Mouse (Mus musculus) testis, adult 2 months (tissue): Measurements from ENCODE around the gene Muc4. TPM values are rescaled to one million over a fixed set of nuclear protein-coding genes. Genes with fewer than 3 reads are reported as not detected.

ENCODE experiments used
- H3K27ac ChIP-seq: fragments of 200-500 bp; 2 replicates; pipeline ENCODE4 v1.5.1; 2012; ENCODE audit warnings: low read depth, low read length; ENCODE audit not compliant: control insufficient read depth, insufficient read depth
- H3K27me3 ChIP-seq: fragments of 200-500 bp; 2 replicates; pipeline ENCODE4 v1.6.1; 2012; ENCODE audit warnings: mild to moderate bottlenecking, low read length, moderate library complexity; ENCODE audit not compliant: control insufficient read depth, insufficient read depth
- H3K36me3 ChIP-seq: fragments of 200-500 bp; 2 replicates; pipeline ENCODE4 v1.6.1; 2012; ENCODE audit warnings: mild to moderate bottlenecking, low read length; ENCODE audit not compliant: control insufficient read depth, insufficient read depth
- H3K4me1 ChIP-seq: fragments of 200-500 bp; 2 replicates; pipeline ENCODE4 v1.6.1; 2012; ENCODE audit warnings: low read length; ENCODE audit not compliant: control insufficient read depth, insufficient read depth
- H3K4me3 ChIP-seq: fragments of 200-500 bp; 2 replicates; pipeline ENCODE4 v1.5.1; 2012; ENCODE audit warnings: low read depth, mild to moderate bottlenecking, low read length, moderate library complexity, mixed read lengths; ENCODE audit not compliant: control insufficient read depth
- CTCF ChIP-seq: fragments of 200-500 bp; IDR thresholded peaks from 2 replicates; pipeline ENCODE4 v1.5.1; 2012; ENCODE audit warnings: low read depth, mild to moderate bottlenecking, inconsistent platforms, low read length, moderate library complexity; ENCODE audit not compliant: control insufficient read depth, insufficient read depth, insufficient replicate concordance
- POLR2A ChIP-seq: fragments of 200-500 bp; IDR thresholded peaks from 2 replicates; pipeline ENCODE4 v1.6.1; 2012; ENCODE audit warnings: low read depth, mild to moderate bottlenecking, inconsistent platforms, low read length, moderate library complexity; ENCODE audit not compliant: control insufficient read depth
- polyA plus RNA-seq: library from polyadenylated mRNA; depleted of rRNA; stranded (reverse); fragments of >200 nt; gene quantifications from 2 replicates; pipeline ENCODE4 v1.2.3, GENCODE M21; 2012; rRNA removed

The Muc4 gene
- polyA plus RNA-seq, 1 experiment, result 98.8 TPM

DNA sequence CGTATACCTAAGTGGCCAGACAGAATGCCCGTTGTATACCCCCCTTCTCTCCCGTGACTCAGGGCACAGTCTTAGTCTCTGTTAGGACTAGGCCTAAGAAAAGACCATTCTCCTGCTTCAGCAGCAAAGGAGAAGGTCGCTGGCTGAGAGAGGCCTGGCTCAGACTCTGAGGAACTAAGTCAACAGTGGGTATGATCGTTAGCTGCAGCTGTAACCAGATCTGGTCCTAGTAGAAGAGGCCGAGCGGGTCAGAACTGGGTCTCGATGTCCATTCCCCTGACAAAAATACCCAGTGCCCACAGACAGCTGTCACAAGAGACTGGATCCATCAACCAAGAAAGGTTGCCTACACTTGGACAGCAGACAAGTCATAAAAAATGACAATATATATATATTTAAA lies 87.8 kb downstream of the Muc4 start:
- Histone ChIP-seq H3K4me3 (no peak overlapping the region), H3K4me1 (peaks cover 2% of the 10 kb centered on the region; the same call in 1 of the 2 replicates), H3K27ac (no peak overlapping the region), H3K36me3 (peaks cover 7% of the 10 kb centered on the region; the same call in 1 of the 2 replicates), H3K27me3 (no peaks in the 10 kb centered on the region)
- no peak for TF ChIP-seq POLR2A
- TF ChIP-seq CTCF, result no peak

DNA sequence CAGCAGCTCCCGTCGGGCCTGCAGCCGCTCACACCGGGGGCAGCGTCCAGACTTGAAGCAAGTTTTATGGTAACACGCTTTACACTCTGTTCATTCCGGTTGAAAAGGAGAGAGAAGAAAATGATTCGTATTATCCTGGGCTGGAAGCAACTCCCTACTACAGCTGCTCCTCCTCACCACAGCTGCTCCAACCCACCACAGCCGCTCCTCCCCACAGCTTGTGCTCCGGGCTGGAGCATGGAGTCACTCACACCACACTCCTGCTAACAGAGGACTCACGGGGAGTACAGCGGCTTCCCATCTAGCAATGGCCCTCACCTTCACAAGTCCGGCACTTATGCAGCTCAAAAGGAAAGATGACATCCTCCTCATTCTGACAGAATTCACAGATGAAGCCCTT lies 88.4 kb downstream of the Muc4 start:
- peaks cover 7% of the 10 kb centered on the region; the same call in 1 of the 2 replicates for H3K36me3 ChIP-seq
- H3K27ac ChIP-seq, result no peak overlapping the region
- H3K4me1 ChIP-seq, result peaks cover 5% of the 10 kb centered on the region; the same call in 1 of the 2 replicates
- H3K4me3 ChIP-seq, result no peak overlapping the region
- no peaks in the 10 kb centered on the region for H3K27me3 ChIP-seq
- TF ChIP-seq POLR2A, result no peak
- no peak for TF ChIP-seq CTCF

DNA sequence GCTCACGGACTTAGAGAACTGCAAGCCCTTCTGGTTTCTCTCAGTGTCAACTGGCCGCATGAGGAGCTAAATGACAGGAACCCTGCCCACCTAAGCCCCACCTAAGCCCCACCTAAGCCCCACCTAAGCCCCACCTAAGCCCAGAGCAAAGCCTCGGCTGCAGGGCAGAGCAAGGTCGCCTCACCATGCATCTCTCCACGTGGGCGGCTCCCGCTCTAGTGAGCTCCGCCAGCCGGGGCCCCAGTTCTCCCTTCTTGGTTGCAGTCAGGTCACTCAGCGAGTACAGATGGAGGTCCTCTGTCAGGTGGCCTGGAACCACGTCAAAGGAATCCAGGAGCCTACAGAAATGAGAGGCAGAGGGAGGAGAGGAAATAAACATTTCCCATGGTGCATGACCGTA lies 89.7 kb downstream of the Muc4 start:
- H3K4me3 ChIP-seq, result no peak overlapping the region
- peaks cover 5% of the 10 kb centered on the region; the same call in 1 of the 2 replicates for H3K4me1 ChIP-seq
- no peaks in the 10 kb centered on the region for H3K27me3 ChIP-seq
- no peak overlapping the region for H3K27ac ChIP-seq
- TF ChIP-seq CTCF (no peak), POLR2A (no peak)
- H3K36me3 ChIP-seq, result peaks cover 7% of the 10 kb centered on the region; the same call in 1 of the 2 replicates

DNA sequence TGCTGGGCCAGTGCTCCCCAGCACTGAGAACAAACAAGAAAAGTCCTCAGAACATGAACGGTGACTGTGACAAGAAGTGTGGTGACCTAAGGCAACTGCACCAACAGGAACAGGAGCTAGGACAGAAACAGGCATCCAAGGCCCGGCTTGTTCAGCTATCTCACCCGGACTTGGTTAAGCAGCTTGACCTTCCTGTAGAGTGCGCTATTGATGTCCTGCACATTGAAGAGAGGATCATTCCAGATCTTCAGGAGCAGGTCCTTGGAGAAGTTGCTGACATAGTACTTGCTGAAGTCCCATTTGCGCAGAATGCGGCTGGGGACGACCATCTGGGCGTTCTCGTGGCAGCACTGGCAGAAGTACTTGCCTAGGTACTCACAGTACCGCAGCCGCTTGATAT lies 90.8 kb downstream of the Muc4 start:
- Histone ChIP-seq H3K27me3 (no peaks in the 10 kb centered on the region), H3K4me3 (no peak overlapping the region), H3K27ac (no peak overlapping the region), H3K36me3 (peaks cover 7% of the 10 kb centered on the region; the same call in 1 of the 2 replicates), H3K4me1 (peaks cover 5% of the 10 kb centered on the region; the same call in 1 of the 2 replicates)
- TF ChIP-seq POLR2A, result no peak
- TF ChIP-seq CTCF, result no peak

DNA sequence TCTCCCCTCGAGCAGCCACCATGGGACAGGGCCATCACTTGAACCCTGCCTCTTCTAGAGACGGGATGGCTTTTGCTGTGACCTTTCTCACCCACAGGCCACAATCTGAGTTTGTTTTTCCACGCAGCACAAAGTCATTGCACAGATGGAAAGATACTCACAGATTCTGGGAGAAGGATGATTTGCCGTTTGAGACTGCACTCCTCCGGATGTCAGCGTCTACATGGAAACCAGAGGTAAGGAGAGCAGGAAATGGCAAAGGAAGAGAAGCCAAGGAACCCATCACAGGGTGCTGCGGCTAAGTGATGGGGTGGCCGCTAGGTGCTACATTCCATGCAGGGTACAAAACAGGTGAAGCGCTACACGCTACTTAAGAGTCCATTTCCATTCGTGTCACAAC lies 93.4 kb downstream of the Muc4 start:
- no peak overlapping the region for H3K4me3 ChIP-seq
- H3K27me3 ChIP-seq, result no peaks in the 10 kb centered on the region
- peaks cover 5% of the 10 kb centered on the region; the same call in 1 of the 2 replicates for H3K4me1 ChIP-seq
- peaks cover 3% of the 10 kb centered on the region; the same call in 1 of the 2 replicates for H3K36me3 ChIP-seq
- TF ChIP-seq CTCF (no peak), POLR2A (no peak)
- H3K27ac ChIP-seq, result no peak overlapping the region

- H3K36me3 ChIP-seq, result peaks cover 3% of the 10 kb centered on the region
- no peak overlapping the region for H3K4me3 ChIP-seq
- H3K27ac ChIP-seq, result no peak overlapping the region
- no peak for TF ChIP-seq POLR2A
- H3K27me3 ChIP-seq, result no peaks in the 10 kb centered on the region
- peaks cover 5% of the 10 kb centered on the region; the same call in 1 of the 2 replicates for H3K4me1 ChIP-seq
Measured at GRCm38 (mm10) chr16:32831501-32831900, 95.8 kb downstream of the Muc4 start.

Other genes with a start within 250 kb of the Muc4 start
- 0.49 and 0.87 TPM in 2 replicates for gene Slc51a, start 248.0 kb upstream of the Muc4 start, polyA plus RNA-seq
- gene Zdhhc19, start 239.6 kb upstream of the Muc4 start, polyA plus RNA-seq, result 218 and 242 TPM in 2 replicates
- gene Tfrc, start 127.0 kb upstream of the Muc4 start, polyA plus RNA-seq, result 3.7 and 5.5 TPM in 2 replicates
- 21.4 and 23.4 TPM in 2 replicates for gene Tnk2, start 92.0 kb upstream of the Muc4 start, polyA plus RNA-seq
- gene Muc20, start 61.5 kb downstream of the Muc4 start, polyA plus RNA-seq, result 0.61 and 1.3 TPM in 2 replicates
- gene Smbd1, start 74.6 kb downstream of the Muc4 start, polyA plus RNA-seq, result 1.9 TPM in 1 of 2 replicates, not detected in the other
- 35.8 and 45.3 TPM in 2 replicates for gene Fyttd1, start 141.6 kb downstream of the Muc4 start, polyA plus RNA-seq
- gene Rubcn, start 141.9 kb downstream of the Muc4 start, polyA plus RNA-seq, result 77.3 and 84.7 TPM in 2 replicates
- 14.2 and 15.4 TPM in 2 replicates for gene Lrch3, start 178.2 kb downstream of the Muc4 start, polyA plus RNA-seq